Mouse (Mus musculus) fibroblast of lung, adult 2 months (primary cell): ENCODE measurements around the gene 1700013H16Rik.
"Not testable (repeated sequence)": the region's sequence is repeated elsewhere in the genome, so short reads cannot be mapped to it uniquely, and the experiment has no call there.

Experiments used
- DNase-seq: peaks from one replicate; pipeline ENCODE4 v3.0.0-alpha.2; 2011; ENCODE audit warnings: low read depth

1700013H16Rik gene

DNA sequence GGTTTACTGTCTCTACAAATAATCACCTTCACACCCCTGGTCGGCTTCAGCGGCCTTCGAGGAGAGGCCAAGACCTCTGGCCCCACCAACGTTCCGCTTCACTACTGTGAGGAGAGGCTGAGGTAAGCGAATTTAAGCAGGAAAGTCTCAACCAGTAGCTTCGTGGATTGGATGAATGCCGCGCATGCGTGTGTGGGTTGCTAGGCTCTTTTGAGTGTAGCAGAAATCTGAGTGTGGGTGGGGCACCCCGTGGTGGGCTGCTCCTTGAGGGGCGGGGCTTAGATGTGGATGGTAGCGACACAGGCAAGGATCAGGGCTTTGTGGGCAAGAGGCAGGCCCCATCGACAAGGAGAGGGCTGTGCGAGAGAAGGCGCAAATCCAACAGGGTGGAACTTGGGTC, at the start of gene 1700013H16Rik:
TSS of gene 1700013H16Rik (minus strand) at position 96 of the 400 bp plus-strand sequence.
- DNase-seq: no peak

GRCm38 (mm10) chrX:53799074-53799473, 41.4 kb upstream of the 1700013H16Rik start:
- DNase-seq: no peak

- DNase-seq: not testable (repeated sequence)
Observed at GRCm38 (mm10) chrX:53797519-53797918, 39.9 kb upstream of the 1700013H16Rik start, which contains the start of gene Xlr. Gene Xlr, minus strand, starts transcription at chrX:53797706.

DNA sequence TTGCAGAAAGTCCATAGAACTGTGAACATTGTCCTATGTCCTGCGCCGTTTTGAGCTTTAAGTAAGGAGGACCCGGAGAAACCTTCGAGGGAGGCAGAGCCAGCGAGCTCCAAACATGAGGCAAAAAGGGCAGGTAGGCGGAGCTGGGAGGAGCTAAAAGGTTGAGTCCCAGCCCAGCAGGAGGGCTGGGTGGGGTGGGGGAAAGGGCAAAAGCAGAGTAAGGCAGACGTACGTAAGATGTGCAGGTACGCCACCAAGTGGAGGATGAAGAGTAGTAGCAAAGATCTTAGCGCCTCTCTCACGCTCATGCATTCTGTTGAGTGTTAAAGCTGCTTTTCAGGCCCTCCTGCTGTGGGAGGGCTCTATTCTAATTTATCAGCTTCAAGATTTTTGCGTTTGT, 18.6 kb upstream of the 1700013H16Rik start, which contains the start of gene Zfp36l3:
TSS of gene Zfp36l3 (minus strand) at position 119 of the 400 bp plus-strand sequence.
- no peak for DNase-seq

DNA sequence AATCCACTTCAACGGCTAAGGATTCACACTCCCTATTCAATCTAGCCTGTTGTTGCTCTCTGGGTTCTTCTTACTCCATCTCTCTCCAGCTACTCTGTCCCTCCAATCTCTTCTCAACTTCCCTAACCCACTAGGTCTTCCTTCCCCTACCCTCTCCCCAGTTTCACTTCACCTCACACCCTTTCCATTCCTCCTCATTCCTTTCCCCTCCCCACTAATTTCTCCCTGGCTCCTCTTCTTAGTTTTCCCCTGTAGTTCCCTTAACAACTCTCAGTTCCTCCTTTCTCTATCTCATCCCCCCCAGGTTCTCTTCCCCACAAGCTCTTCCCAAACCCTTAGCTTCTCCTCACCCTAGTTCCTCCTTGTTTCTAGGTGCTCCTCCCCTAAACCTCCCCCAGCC, 4.8 kb downstream of the 1700013H16Rik start:
- no peak for DNase-seq

- no peak for DNase-seq
Observed at GRCm38 (mm10) chrX:53728967-53729366, 28.7 kb downstream of the 1700013H16Rik start.

DNA sequence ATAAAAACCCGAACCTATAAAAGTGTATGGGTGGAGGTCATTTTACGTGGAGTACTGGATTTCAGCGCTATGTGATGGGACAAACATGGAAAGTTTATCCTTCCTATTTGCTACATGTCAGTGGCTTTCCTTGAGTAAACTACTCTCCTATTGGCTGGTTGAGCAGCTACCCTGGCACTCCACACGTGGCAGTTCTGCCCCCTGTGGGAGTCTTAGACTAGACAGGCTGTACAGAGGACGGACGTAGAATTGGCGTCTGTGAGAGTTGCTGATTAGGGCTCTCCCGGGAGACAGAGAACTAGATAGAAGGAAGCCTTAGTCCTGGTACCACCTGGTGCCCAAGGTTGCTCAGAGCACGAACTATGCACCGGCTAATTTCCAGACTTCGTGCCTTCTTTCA, 33.0 kb downstream of the 1700013H16Rik start, which contains the start of gene 4930502E18Rik:
TSS of gene 4930502E18Rik (plus strand) at position 231 of the 400 bp plus-strand sequence.
- DNase-seq: no peak

GRCm38 (mm10) chrX:53716323-53717182, 41.1 kb downstream of the 1700013H16Rik start:
- no peak for DNase-seq

DNA sequence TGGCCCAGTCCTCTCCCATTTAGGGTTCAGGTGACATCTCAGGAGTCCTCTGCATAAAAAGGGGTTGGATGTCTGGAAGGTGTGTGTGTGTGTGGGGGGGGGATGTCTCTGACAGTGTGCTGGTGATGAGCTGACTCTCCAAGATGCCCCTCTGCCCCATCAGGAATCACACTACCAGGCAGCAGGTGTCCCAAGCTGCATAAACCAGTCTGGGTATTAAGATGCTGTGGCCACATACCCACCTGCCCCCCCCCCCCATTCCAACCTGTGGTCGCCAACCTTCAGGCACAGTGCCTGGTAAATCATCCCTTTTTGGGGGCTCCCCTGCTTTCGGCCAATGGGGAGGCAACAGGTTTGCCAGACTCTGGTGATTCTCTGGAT, 41.7 kb downstream of the 1700013H16Rik start:
- no peak for DNase-seq

DNA sequence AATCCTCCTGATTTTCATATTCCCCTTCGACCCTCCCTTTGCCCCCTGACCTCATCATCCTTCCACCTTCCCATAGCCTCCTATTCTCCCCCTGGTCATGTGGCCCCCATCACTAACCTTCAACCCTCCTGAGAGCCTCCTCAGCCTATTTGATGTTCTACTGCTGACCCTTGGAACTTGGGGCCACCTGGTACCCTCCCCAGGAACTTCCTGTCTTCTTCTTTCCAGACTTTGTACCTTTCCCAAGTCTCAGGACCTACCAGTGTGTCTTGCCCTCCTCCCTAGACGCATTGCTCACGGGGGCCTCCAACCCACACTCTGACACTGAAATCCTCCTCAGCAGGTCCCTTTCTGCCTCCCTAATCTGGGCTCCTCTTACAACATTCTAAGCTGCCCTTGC, 55.0 kb downstream of the 1700013H16Rik start:
- no peak for DNase-seq

DNA sequence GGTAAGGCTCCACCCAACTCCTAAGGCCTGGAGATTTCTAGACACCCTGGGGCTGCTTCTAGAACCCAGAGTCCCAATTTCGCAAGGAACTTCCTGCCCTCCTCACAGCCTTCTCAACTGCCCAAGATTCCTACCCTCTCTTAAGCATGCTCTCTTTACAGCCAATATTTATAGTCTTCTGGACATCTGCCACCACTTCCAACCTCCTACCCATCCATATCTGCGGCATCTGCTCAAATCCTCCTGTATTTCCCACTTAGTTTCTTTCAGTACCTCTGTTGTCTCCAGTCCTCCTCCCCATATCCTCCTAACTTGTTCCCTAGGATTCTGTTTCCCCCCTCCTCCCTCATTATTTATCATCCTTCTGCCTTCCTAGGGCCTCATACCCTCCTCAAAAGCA, 58.4 kb downstream of the 1700013H16Rik start:
- DNase-seq: no peak

DNA sequence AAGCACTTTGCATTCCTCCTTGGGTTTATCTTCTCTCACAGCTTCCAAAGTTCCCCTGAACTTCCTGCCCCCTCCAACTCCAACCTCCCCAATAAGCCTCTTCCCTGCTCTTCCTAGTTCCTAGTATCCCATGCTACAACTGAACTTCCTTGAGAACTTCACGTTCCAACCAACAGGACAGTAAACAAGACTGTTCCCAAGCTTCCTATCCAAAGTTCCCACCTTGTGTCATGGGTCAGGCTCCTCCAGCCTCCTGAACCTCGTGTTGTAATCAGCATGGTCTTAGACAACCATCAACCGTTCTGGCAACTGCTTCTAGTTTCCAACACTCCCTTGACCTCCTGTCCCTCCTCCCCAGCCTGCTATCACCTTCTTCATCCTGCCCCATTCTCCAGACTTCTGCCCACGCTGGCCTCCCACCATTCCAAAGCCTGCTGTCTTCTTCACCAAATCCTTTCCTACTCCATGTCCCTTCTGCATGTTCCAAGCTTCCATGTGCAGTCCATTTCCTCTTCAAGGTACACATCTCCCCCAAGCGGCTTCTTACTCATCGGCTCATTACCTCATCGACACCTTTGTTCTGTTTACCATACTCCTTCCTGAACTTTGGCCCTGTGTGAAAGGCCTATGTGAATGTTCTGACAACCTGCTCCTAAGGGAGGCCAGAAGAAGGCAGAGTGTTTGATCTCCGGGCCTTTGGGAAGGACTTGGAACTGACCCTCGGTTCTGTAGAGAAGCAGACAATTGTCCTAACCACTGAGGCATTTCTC, 63.4 kb downstream of the 1700013H16Rik start:
- DNase-seq: no peak

DNA sequence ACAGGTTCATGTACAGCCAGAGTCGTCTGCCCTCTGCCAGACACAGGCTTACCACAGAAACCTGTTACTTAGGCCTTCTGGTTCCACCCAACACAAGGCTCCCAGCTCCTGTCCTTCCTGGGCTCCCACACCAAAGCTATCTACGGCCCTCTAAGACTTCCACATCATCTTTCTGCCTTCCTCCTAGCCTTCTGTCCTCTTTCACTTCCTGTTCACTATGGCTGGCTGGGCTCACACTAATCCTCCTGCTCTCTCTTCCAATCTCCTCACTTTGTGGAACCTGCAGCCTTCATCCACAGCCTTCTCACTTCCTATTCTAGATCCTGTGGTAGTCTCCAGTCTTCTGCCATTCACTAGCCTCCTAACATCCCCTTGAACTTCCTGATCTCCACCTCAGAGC, 64.5 kb downstream of the 1700013H16Rik start:
- no peak for DNase-seq
